Mouse (Mus musculus): ENCODE results near the gene Tcea3.

Tcea3 gene

DNA sequence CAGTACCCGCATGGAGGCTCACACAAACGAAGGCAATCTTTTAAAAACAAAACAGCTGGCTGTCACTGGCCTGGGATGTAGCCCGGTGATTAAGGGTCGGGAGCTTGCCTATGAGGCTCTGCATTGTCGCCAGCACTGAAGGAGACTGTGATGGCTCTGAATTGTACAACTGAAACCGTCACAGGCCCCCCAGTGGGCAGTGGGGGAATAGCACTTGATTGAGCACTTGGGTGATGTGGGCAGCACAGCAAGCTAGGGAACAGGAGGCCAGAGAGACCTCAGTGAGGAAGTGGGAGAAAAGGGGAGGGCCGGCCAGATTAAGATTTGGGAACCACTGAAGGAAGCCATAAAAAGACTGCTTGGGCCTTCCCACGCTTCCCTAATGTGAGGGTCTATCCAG lies 7.9 kb upstream of the Tcea3 start:
- peak; percentile 89 to 93 for DNase-seq

DNA sequence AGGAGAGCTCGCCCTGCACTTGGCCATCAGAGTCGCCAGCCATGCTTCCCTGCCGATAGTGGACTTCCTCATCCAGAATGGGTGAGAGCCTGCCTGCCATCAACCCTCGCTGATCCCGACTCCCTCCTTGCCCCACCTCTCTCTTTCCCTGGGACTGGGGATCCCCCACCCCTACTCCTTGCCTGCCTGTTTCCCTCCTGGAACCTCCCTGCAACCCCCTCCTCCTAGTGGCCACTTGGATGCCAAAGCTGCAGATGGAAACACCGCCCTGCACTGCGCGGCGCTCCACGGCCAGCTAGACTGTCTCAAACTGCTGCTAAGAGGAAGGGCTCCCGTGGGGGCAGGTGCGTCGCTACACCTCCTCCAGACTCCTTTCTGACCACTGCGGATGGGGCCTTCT lies 7.4 kb upstream of the Tcea3 start:
- no peak for DNase-seq

DNA sequence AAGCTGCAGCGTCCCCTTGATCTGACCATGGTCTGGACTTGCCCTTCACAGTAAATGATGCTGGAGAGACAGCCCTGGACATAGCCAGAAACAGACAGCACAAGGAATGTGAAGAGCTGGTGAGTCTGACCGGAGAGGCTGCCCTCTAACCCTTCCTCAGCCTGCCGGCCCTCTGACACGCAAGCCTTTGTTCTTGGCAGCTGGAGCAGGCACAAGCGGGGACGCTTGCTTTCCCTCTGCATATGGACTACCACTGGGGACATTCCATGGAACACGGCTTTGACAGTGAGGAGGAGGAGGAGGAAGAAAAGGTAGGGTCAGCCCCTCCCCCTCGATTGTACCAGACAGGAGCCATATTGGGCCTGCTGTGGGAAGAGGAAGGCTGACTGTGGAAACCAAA lies 6.6 kb upstream of the Tcea3 start:
- no peak for DNase-seq

DNA sequence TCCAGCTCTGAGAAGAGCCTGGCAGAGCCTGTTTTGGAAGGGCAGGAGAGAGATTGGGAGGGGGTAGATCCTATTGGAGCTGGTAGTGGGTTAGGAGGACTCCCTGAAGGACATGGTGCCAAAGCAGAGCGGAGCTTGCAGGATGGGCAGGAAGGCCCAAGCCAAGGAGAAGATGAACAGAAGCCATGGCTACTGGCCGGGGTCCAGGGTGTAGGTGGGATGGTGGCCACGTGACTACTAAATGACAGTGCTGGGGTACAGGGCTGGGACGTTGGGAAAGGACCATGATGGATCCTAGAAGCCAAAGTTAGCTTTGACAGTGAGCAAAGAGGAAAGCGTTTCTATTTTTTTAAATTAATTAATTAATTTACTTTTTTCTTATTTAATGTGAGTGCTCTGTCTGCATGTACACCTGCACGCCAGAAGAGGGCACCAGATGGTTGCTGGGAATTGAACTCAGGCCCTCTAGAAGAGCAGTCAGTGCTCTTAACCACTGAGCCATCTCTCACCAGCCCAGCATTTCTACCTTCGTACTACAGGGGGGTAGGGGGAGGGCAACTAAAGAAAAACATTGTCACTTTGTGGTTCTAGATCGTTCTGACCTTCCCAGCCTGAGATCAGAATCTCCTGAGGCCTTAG lies 5.3 kb upstream of the Tcea3 start:
- DNase-seq = peak; percentile 50 to 62

DNA sequence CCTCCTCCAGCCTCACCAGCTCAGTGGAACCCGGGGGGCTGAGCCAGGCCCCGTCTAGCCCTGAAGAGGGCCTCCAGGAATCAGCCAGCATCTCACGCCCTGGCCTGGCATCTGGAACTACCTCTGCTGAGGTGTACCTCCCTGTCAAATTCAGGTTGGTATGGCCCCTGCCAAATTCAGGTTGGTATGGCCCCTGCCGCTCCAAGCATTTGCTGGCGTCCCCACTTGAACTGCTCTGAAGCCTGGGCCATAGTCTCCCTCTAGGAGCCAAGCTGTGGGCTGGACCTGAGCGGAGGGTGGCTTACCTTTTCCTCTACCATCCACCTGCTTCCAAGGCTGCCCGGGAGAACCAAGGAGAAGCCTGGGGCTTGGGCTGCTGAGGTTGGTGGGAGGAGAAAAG lies 4.8 kb upstream of the Tcea3 start:
- DNase-seq = no peak

DNA sequence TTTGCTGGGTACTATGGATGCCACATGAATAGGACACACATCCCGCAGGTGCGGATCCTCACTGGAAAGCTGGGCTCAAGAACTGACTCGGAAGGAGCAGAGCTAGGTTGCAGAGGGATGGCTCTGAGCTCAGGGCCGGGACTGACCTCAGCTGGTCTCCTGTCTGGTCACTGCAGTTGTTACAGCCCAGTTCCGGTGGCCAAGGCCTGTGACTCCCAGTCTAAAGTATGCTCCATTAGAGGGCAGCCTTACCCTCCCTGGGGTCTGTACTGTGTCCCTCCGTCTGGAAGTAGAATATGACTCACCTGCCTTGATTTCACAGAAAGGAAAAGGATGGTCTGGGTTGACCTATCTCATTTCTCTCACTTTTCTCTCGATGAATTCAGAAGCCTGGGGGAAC lies 3.3 kb upstream of the Tcea3 start:
- DNase-seq = no peak

DNA sequence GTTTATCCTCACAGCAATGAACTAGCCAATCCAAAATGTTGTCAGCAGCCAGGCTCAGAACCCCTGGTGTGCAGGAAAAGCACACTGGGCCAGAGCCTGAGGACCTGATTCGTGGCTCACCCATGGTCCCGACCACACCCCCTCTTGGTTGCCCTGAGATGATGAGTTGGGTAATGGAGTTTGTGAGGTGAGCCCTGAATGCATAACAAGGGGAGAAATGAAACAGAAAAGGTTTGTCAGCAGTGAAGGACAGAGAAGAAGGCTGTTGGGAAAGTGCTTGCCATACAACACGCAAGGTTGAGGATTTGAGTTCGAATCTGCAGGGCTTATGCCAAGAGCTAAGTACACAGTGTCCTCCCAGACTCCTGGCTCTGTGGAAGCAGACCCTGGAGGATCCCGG lies 1.8 kb upstream of the Tcea3 start:
- DNase-seq = no peak

DNA sequence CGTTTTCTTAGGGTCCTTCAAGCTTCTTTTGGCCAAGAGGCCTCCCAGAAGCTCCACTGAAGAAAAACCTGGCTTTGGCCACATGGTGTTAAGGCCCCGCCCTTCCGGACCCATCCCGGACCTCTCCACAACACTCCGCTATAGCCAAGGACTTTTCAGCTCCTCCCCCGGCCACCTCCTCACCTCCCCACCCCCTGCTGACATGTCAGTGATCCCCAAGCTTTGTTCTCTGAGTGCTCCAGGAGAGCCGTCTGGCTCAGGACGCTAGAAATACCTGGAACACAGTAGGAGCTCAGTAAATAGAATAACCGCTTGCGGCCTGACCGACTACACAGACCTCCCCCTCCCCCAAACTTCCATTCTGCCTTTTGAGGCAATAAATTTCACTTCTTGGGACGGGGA lies 960 bp upstream of the Tcea3 start:
- no peak for DNase-seq

DNA sequence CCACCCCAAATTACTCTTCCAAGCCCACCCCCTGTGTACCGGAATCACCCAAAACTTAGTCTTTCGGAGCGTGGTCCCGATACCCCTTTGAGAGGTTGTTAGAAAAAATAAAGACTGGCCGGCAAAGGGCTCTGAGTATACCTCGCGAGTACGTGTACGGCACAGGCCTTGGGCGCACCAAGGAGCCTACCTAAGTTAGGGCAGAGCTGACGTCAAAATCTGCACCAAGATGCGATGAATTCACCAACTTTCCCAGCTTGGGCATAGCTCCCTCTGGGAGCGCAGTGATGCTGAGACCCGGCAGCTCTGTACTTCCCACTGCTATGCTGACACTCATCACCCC lies 172 bp upstream of the Tcea3 start:
- no peak for DNase-seq

DNA sequence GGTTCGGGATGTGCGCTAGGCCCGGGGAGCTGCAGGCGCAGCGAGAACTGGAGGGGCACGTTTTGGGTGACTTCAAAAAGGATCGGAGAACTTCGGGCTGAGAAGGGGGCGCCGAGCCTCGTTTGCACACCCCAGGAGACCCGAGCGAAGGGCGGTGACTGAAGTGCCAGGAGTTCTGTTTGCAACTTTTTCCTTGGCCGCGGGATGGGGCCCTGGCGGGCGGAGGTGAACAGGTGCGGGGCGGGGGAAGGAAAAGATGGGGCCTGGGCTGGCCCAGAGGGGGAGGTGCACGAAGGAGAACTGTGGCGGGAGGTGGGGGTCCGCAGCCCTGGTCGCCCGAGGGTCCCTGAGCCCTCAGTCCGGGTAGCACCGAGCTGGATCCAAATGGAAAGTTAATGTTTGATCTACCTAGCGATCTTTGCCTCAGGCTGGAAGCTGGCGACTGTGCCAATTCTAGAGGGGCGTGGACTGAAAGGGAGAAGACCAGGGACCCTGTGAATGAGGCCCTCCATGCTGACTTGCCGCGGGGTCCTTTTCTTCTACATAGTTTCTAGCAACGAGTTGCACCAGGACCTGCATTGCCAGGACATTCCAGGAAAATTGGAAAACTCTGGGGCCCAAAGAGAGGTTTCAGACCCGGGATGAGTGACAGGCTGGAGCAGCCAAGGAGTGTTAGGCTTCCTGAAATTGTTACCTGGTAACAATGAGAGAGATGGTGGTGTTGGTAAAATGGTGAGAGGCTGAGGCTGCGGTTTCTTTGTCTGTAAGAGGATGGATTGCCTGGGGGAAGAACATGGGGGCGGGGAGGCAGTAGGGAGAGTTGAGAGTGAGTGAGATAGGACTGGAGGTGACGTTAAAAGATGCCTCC lies 1.2 kb downstream of the Tcea3 start:
- DNase-seq = peak; percentile 46 to 66

DNA sequence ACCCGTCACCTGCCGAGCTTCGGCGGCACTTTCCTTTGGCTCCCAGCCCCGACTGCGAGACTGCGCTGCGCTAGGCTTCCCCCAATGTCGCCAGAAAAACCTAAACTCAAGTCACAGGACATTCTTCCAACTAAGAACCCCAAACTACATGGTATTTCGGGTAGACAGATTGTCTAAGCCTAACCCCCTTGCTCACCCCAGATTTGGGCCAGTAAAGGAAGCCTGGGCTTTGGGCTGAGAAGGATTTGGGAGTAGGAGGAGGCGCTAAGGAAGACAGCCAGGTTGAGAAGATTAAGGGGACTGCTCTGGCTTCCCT lies 1.8 kb downstream of the Tcea3 start:
- no peak for DNase-seq

DNA sequence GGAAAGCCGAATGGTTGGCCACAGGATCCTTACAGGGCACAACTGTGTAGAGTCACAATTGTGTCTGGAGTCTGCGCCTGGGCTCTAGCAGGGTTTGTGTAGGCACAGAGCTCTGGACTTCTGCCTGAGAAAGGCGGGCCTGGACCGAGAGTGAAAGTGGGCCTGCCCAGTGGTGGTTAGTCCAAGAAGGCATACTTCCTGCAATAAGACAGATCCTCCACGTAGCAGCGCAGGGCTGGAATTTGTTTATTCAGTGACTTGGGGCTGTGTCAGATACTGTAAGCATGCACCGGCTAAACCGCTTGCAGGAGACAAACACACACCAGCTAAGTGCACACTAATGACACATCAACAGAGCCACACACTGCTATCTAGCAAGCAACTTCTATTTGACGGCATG lies 2.3 kb downstream of the Tcea3 start:
- DNase-seq = peak; percentile 55 to 63

DNA sequence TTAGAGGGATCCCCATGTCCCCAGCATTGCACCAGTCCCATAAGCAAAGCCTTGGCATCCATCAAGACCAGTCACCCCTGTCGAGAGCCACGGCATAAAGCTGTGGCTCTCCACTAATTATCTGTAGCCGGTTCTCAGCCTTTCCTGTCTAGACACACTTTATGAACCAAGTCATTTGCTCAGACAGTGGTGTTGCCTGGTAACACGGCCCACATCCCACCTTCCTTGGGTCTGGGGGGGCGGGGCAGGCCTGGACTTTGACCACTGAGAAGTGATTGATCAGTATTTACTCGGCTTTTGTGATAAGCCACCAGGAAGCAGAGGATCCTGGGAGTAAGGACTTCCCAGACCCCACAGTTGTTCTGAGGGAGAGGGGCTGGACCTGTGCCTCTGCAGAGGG lies 8.4 kb downstream of the Tcea3 start:
- DNase-seq = no peak

DNA sequence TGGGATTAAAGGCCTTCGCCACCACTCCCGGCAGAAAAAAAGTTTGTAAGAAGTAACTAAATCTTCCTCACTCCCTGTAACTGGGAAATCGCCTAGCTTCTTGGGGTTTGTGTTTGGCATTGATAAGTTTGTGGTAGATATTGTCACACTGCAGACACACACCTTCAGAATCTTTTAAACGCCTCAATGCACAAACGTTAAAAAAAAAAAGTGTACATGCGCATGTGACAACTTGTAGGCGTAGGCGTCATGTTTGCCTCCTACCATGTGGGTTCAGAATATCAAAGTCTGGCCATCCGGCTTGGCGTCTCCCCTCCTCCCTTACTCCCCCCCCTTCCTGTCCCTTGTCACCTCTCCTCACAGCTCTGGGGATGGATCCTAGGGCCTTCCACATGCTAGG lies 9.2 kb downstream of the Tcea3 start:
- DNase-seq = no peak

DNA sequence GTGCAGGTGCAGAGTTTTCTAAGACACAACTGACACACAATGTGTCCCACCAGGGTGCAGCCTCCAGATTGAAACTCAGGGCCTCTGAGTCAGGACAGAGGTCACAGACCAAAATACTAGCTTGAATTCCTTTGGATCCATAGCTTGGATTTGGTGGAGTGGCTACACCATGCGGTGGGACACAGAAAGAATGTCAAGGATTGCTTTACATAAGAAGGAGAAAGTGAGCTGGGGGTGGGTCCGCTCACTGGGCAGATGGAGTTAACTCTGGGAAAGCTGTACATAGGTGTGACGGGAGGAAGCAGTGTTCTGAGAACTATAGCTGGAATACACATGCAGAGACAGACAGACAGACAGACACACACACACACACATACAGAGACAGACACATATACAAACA lies 12.4 kb downstream of the Tcea3 start:
- DNase-seq = no peak

DNA sequence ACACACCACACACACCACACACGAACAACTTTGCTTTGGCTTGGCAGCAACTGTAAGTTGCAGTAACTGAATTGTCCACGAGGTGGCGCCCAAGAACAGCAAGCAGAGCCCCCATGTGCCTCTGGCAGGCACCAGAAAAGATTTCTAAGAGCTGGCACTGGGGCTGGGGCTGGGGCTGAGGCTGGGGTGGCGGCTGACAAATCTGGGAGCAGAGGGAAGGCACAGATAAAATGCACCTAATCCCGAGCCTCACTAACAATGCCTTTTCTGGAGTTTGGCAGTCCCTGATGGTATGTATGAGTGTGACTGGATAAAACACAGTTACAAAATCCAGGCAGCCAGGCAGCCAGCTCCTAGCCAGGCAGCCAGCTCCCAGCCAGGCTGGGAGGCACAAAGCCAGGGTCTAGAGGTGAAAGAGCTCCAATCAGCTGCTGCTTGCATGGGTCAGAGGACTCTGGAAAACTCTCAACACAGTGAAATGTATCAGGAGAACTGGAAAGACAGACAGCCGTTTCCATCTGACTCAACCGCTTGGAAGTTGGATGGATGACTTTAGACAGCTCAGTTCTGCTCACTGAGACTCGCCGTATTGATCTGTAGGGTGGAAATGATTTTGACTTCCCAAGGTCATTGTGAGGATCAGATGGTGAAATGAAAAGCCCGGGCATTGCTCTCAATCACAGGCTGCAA lies 13.1 kb downstream of the Tcea3 start:
- DNase-seq = peak; percentile 92 to 93

DNA sequence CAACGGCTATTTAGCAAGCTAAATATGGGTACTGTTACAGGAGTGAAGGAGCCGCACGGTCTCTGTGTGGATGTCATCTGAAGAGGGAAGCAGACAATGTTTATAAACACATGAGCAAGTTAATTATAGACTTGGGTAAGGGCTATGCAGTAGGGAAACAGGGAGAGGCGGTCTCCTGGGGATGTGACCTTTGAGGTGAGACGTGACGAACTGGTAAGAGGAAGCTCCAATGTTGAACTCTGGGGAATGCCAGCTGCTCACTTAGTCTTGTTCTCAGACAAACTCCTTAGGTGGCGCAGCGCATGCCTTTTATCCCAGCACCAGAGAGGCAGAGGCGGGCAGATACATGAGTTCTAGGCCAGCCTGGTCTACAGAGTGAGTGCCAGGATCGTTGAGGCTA lies 14.4 kb downstream of the Tcea3 start:
- DNase-seq = peak in 1 of 2 experiments; percentile 38

DNA sequence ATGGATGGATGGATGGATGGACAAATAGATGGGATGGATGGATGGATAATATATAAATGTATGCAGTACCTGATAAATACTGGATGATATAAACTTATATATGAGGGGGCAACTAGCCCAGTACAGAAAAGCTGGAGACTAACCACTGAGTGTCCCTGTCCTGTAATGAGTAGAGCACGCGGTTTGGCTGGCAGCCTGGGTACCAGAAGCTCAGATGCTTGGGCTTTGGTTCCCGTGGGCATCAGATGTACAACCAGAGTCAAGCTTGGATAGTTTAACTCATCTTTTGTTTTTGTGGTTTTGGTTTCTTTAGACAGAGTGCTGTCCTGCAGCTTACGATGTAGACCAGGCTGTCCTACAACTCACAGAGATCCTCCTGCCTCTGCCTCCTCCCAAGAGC lies 16.0 kb downstream of the Tcea3 start:
- DNase-seq = no peak

DNA sequence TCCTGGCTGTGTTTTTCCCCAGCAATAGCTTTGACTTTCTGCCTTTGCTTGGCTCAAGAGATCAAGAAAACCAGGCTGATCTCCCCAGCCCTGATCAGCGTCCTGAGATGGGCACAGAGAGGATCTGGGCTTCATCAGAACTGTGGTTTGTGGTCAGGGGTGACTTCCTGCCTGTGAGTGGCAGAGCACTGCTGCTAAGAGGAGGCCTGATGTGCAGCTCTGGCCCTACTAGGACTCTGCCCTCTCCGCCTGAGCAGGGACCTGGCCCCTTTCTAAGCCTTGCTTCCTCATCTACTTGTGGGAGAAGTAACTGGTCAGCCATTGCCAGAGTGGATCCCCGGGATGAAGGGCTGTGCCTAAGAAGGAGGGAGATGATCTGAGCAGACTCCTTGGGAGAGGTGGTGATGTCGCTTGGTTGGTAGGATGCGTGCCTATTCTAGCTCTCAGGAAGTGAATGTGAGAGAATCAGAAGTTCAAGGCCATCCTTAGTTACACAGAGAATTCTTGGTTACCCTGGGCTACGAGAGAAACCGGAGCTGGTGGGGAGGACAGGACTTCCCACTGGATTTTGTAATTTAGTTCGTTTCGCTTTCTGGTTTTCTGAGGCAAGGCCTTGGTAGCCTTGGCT lies 19.3 kb downstream of the Tcea3 start:
- no peak for DNase-seq

DNA sequence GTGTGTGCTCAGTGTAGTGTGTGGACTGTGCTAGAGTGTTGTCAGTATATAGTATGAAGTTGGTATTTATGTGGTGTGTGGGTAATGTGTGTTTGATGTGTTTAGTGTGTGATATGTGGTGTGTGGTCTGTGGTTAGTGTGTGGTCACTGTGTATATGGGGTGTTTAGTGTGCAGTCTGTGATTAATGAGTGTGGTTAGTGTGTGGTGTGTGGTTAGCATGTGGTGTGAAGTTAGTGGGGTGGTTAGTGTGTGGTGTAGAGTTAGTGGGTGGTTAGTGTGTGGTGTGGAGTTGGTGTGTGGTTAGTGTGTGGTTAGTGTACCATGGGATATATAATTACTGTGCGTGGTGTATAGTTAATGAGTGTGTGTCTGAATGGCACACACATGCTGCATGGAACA lies 21.4 kb downstream of the Tcea3 start:
- no peak for DNase-seq

DNA sequence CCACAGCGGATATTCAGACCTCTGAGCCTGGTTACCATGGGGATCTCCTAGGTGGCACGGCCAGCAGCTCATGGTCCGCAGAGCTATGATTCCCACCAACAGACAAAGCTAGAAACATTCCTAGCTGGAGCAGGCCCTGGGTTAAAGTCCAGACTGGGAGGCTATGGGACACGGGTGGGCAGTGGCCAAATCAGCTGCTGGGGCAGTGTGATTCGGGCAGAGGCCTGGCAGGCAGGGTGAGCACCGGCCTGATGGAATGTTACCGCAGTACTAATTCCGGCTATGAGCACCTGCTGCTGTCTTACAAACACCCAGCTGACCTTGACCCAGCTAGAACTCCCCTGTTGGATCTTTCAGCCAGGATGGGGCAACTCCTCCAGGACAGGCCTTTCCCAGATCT lies 23.1 kb downstream of the Tcea3 start:
- peak in 1 of 2 experiments; percentile 41 for DNase-seq

DNA sequence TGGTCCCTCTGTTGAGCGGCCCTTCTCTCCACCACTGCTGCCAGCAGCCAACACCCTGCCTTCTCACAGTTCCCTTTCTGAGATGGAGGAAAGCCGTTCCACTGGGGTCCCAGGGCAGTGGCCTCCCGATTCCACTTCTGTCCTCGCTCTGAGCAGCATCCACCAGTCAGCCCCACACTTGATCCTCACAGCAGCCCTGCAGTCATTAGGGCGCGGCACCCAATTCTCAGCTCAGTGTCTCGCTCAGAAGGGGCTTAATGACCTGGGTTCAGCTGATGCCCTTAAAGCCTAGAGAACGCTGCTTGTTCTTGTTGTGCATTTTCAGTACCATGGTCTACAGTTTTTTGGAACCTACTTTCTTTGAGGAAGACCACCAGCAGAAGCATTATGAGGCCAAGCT lies 33.6 kb downstream of the Tcea3 start:
- DNase-seq = no peak

DNA sequence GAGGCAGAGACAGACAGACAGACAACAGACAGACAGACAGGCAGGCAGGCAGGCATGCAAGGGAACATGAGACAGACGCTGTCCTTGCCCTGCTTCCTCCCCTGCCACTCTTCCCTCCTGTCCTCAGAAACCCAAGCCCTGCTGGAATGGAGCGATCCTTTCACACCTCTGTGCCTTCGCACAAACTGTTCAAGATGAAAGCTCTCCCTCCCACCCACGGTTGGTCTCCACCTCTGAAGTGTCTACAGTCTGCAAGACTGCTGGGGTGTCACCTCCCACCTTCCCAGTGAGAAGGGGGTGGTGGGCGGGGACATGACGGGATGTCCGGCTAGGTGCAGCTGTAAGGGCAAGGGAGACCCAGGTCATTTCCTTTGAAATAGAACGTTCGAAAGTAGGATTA lies 34.1 kb downstream of the Tcea3 start:
- peak; percentile 25 to 31 for DNase-seq
